Mouse (Mus musculus) mouse trophoblast stem cell (cell line): ENCODE measurements around the gene Ccnj.

Source experiments
- in situ Hi-C, 2 experiments: fragments of 300-500 bp; cut with MseI, MboI; formaldehyde crosslinking; loops; 2 replicates in 1 of 2; 3 replicates in 1 of 2; pipeline ENCODE4 v1.15.1; 2025

Gene Ccnj

DNA sequence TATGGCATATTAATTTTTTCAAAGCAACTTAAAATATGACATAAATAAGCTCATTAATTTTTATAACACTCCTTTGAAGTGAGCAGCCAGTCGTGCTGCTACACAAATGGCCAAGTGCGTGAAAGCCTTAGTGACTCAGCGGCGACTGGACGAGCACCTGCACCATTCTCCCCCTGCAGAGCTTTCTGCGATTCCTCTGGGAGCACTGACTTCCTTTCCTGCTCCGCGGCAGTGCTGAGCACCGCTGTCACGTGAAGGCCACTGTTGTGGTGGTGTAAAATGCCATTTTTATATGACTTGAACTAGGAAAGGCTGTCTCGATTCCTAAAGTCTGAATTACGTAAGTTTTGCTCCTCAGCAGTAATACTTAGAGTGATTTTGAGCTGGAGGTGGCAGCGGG lies 10.5 kb downstream of the Ccnj start:
- in situ Hi-C loops = no loop called here

DNA sequence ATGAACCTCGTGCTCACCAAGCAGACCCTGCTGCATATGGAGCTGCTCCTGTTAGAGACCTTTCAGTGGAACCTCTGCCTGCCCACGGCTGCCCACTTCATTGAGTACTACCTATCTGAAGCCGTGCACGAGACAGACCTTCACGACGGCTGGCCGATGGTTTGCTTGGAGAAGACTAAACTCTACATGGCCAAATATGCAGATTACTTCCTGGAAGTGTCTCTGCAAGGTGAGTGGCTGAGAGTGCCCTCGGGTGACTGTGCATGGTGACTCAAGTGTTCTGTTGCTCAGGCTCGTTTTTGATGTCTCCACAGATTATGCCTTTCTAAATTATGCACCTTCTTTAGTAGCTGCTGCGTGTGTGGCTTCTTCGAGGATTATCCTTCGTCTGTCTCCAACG lies 13.7 kb downstream of the Ccnj start:
- in situ Hi-C loops = no loop called here

DNA sequence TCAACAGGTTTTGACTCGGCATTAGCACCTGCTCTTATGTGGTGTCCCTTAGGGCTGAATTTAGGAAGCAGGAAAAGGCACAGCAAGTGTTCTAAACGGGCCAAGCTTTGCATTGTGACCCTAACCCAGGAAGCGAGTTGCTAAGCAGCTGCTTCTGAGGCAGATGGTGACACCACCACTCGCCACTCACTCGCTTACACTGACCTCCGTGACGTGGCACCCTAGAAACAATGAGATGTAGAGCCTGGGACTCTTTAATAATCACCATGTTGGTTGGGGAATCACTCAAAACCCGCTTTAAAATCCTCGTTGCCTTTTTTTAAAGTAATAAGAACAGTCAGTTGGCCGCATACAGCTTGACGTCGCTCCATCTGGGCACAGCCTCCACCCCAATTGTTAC lies 18.3 kb downstream of the Ccnj start:
- in situ Hi-C loops = no loop called here

DNA sequence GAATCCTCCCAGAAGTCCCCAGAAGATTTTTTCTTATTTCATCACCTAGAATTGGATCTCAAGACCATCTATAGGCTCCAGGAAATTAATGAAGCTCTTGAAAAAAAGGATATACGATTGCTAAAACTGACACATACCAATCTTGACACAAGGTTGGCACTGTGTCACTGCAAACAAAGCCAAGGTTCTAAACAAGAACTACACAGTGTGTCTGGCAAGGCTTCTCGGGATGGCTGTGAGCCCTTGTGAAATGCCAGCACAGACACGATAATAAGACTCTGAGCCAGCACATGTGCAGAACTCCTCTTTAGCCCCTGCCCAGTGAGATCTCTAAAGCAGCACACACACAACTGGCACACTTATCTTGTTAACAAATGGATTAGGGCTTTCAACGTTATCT lies 28.5 kb downstream of the Ccnj start:
- in situ Hi-C loops = no loop called here

DNA sequence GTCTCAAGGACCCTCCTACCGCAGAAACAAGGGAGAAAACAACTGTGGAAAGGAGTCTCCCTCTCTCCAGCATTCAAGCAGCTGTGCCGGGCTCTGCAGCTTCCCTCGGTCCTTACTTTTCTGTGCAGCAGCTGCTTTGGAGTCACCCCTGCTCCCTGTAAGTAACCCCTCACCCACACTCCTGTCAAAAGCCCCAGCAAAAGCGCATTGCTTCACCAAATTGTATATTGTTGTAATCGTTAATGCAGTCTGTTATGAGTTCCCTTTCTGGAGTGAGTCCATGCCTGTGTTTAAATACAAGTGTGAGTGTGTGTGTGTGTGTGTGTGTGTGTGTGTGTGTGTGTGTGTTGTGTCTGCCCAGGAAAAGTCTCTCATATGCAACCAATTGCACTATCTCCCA lies 37.2 kb downstream of the Ccnj start:
- in situ Hi-C loops = no loop called here

DNA sequence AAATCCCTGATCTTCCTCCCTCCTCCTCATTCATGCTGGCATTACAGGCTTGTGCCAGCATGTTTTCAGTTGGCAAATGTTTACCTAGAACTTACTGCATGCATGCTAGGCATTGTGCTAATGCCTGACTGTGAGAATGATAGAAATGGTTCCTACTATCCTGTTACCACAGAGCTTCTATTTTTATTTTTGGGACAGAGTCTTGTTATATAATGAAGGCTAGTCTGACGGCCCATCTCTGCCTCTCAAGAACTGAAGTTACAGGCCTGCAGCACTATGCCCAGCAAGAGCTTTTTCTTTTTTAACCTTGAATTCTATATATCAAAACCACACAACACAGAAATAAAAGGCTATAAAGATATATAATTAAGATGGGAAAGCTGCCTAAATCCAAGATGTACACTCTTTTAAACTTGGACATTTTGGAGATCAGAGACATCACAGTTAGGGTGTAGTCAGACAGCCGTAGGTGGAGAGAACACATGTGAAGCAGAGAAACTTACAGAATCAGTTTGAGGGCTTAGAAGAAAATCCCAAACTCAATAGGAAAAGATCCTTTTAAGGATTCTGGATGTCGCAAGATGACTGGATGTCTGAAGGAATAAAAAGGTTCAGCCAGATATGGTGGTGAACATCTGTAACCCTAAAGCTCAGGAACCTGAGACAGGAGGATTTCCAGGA lies 38.5 kb downstream of the Ccnj start:
- in situ Hi-C loops = no loop called here

DNA sequence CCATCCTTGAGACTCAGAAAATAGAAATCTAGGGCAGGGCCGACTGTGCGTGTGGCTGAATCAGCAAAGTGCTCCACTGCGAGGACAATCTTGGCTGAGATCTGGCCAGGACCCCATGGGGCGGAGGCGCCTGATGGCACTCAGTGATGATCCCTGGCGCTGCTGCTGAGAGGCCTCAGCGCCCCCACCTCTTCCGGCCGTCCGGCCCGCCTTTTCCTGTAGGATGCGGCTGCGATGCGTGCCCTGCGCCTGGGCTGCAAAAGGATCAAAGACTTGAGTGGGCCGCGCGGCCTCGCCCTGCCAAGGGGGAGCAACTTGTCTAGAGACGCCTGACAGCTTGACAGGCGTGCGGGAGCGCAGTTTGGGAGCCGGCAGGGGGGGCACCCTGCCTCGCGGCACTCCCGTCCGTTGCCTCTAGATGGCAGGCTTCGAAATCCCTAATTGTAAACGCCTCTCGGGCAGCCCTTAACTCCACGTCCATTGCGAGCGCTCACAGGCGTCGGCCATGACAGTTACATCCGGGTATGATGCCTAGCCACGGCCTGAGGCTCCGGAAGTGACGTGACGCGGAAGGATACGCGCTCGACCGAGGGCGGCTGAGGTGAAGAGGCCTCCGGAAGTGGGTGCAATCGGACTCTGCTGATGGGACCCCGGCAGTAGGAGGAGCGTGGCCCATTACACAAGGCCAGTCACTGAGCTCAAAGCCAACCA lies 42.0 kb downstream of the Ccnj start:
- in situ Hi-C loops = no loop called here

DNA sequence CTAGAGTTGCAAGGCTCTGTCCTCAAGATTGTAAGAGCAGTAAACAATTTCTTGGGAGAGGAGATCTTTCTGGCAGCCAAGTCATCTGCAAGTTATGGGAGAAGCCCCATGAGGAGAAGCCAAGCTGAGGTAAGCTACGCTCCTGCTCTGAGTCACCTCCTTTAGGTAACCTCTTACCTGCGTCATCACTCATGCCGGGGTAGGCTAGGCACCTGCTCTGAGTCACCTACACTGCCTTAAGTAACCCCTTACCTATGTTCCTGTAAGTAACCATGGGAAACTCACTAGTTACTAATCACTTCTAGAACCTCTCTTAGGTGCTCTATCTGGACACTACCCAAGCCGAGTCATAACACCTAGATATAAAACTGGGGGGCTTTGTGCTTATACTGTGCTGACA lies 50.6 kb downstream of the Ccnj start:
- in situ Hi-C loops = no loop called here

DNA sequence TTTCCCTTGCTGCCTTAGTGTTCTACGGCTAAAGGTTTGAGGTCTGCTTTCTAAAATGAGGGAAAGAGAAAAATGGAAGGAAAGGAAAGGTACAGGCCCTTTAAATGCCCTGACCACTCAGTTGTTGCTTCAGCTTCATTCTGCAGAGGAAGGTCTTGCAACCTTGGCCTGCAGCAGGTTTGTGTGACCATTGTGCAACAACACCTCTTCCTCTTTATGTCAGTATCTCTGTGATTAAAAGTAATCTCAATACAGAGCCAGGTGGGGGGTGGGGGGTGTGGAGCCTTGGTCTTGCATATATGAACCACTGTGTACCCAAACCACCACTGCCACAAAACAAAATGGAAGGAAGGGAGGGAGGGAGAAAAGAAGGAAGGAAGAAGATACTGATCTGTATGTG lies 57.8 kb downstream of the Ccnj start:
- in situ Hi-C loops = no loop called here

DNA sequence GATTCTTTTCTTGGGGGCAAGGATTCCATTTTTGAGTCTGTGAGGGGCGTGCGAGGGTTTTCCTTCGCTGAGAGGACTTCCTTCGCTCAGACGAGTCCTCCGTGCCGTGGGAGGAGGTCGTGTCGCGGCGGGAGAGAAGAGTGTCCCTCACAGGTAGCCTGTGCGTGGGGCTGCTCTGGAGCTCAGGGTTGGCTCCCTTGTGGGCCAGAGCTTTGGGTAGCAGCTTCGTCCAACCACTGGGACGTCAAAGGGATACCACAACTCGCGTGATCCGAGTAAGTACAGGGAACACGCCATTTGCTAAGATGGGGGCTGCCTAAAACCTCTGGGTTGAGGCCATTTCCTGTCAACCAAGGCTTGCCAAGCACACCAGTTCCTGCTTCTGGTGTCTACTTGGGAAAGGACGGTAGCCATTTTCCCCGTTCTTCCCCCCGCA lies 63.0 kb downstream of the Ccnj start:
- in situ Hi-C loops = no loop called here

DNA sequence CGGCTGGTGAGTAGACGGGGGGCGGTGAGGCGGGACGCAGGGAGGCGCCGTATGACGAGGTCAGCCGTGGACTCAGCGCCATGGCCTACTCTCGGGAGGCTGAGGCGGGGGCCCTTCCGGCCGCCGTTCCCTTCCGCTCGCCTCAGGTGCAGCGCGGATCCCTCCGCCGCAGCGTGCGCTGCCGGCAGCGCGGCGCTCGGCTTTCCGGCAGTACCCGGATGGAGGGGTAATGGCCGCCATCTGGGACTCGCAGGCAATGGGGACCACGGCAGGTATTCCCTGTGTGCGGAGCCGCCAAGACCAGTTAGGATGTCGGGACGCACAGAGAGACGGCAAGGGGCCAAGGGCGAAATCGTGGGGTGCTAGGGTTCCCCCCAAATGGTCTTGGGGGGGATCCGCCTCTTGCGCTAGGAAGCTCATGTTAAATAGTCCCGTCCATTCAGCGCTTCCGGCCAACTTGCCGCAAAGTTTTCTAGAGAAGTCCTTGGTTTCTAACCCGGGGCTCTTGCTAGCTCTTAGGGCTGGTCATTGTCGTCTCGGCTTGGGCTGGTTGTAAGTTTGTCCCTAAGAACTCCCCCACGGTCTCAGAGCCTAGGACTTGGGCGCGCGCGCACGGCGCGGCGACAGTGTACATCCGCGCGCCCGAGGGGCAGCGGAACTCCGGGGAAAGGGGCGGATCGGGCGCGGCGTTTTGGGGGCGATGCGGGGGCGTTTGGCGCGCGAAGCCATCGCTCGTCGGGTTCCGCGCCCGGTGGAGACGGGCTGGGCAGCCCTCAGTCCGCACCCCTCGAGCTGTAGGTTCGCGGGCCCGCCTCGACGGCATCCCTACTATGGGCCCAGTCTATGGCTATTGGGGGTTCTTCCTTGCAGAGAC lies 63.7 kb downstream of the Ccnj start, which contains the start of gene Zfp518a:
Zfp518a (plus strand) TSS at position 187 of the 874 bp plus-strand sequence.
- in situ Hi-C loops = no loop called here

DNA sequence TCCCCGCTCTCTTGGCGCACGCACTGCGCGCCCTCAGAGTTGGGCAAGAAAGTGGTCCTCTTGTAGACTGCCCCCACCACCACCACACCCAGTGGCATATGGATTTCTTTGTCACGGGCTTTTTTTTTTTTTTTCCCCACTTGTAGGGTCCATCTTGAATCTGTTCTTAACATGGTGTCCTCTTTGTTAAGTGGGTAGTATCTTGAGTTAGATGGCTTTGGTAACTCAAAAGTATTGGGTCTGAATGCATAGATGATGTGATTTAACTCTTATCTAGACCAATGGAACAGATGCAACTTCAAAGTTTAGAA lies 64.3 kb downstream of the Ccnj start:
- in situ Hi-C loops = no loop called here
